Mouse (Mus musculus) ES-E14 (cell line): ENCODE results near the gene Pbdc1.

ENCODE experiments used
- CHD2 ChIP-seq: IDR thresholded peaks from 2 replicates; pipeline ENCODE4 v1.6.1; 2014; ENCODE audit warnings: mild to moderate bottlenecking, low read depth, low read length, inconsistent platforms
- HCFC1 ChIP-seq: IDR thresholded peaks from 2 replicates; pipeline ENCODE4 v1.6.1; 2012; ENCODE audit warnings: low read length, inconsistent platforms, borderline replicate concordance; ENCODE audit not compliant: insufficient read depth
- MAFK ChIP-seq: IDR thresholded peaks from 2 replicates; pipeline ENCODE4 v1.6.1; 2014; ENCODE audit warnings: mild to moderate bottlenecking, low read depth, low read length, inconsistent platforms; ENCODE audit not compliant: insufficient read depth
- ZNF384 ChIP-seq: IDR thresholded peaks from 2 replicates; pipeline ENCODE4 v1.6.1; 2012; ENCODE audit warnings: low read depth, low read length, inconsistent platforms

DNA sequence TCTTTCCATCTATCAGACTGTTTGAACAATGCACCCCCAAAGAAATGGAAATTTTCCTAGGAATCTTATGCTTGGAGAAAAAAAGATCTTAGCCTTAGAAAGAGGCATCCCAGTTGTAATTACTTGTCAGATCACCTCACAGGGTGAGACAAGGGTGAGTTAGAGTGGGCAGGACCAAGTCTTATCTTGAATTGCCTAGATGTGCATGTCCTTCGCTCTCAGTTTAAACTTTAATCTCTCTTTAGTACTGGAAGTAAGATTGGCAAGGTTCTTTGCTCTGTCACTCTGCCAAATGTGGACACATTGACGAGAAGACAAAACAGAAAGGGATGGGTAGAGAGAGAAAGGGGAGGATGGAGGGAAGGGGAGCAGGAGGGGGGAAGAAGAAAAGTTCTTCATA, 35.4 kb downstream of the Pbdc1 start:
- TF ChIP-seq ZNF384 = no peak
- no peak for TF ChIP-seq HCFC1
- no peak for TF ChIP-seq CHD2
- TF ChIP-seq MAFK = no peak
